Mouse (Mus musculus) forebrain, embryonic 14.5 days (tissue): ENCODE data around the gene Nmur2. TPM values are rescaled to one million over a fixed set of nuclear protein-coding genes. Genes with fewer than 3 reads are reported as not detected.
A peak's percentile ranks its signal among the peaks of the same experiment; 100 is the strongest.

Experiments used
- ATAC-seq: fragments of 200-750 bp; cut with Nextera tagmentation; 2 replicates; pipeline ENCODE4 v1.8.0; 2017; ENCODE audit warnings: mild to moderate bottlenecking, moderate library complexity
- DNase-seq: peaks from one replicate; pipeline ENCODE4 v3.0.0-alpha.2; 2015; ENCODE audit warnings: low spot score
- H3K27ac ChIP-seq: fragments of 300-500 bp; sonication (generic); 2 replicates; pipeline ENCODE4 v1.5.1; 2014; ENCODE audit warnings: low read depth, mild to moderate bottlenecking, control low read depth, low read length, moderate library complexity
- H3K27me3 ChIP-seq: fragments of 300-500 bp; sonication (generic); replicated peaks from 2 replicates; pipeline ENCODE4 v1.6.1; 2014; ENCODE audit warnings: low read length, control low read depth, mixed read lengths; ENCODE audit not compliant: control insufficient read depth, insufficient read depth
- H3K36me3 ChIP-seq: fragments of 300-500 bp; sonication (generic); 2 replicates; pipeline ENCODE4 v1.6.1; 2014; ENCODE audit warnings: low read length, control low read depth; ENCODE audit not compliant: control insufficient read depth, insufficient read depth
- H3K4me1 ChIP-seq: fragments of 300-500 bp; sonication (generic); 2 replicates; pipeline ENCODE4 v1.6.1; 2014; ENCODE audit warnings: antibody characterized with exemption, low read length, control low read depth; ENCODE audit not compliant: control insufficient read depth, insufficient read depth
- H3K4me2 ChIP-seq: fragments of 300-500 bp; sonication (generic); 2 replicates; pipeline ENCODE4 v1.6.1; 2014; ENCODE audit warnings: mild to moderate bottlenecking, control low read depth, low read length
- H3K4me3 ChIP-seq: fragments of 300-500 bp; sonication (generic); 2 replicates; pipeline ENCODE4 v1.5.1; 2014; ENCODE audit warnings: low read depth, low read length, control low read depth
- H3K9ac ChIP-seq: fragments of 300-500 bp; sonication (generic); 2 replicates; pipeline ENCODE4 v1.6.1; 2014; ENCODE audit warnings: mild to moderate bottlenecking, low read length, control low read depth, moderate library complexity
- H3K9me3 ChIP-seq: fragments of 300-500 bp; sonication (generic); replicated peaks from 2 replicates; pipeline ENCODE4 v1.6.1; 2016; ENCODE audit warnings: low read length, control low read depth, mixed read lengths; ENCODE audit not compliant: control insufficient read depth
- WGBS: fragments of 180-500 bp; shearing (Covaris S2); extraction: QIAGEN DNeasy Blood & Tissue Kit; methylation state at CpG from one replicate; pipeline ENCODE4 v1.1.7; 2014; 5-methylcytosine and 5-hydroxymethylcytosine counted together
- polyA plus RNA-seq: library from polyadenylated mRNA; unstranded; fragments of >200 nt; fragmentation: Nextera tagmentation; extraction: Ambion mirVana; gene quantifications from 2 replicates; pipeline ENCODE4 v1.2.1, GENCODE M21; 2014

Nmur2 gene
- 0.06 and 0.18 TPM in 2 replicates for polyA plus RNA-seq

DNA sequence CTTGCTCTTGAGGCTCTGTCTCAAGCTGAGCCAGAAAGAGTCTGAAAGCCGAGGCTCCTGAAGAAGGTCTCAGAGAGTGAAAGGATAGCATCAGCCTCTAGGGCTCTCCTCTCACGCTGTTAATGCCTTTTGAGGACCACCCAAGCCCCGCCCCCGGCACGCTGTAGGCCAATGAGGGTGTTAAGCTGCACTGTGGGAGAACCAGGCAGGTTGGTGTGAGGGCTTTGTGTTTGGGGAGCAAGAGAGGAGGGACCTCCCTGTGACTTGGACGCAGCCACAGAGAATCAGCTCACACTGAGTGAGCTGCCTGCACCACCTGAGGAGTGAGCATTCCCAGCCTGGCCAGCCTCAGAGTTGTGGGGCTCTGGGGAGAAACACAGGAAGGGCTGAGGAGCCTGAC lies at the start of gene Nmur2:
Gene Nmur2 (minus strand): TSS at position 94 of the 400 bp plus-strand sequence.
- 5% methylated on average over 6 of the region's 6 CpGs for WGBS
- DNase-seq (peak; percentile 48), ATAC-seq (peak; percentile 32; the same call in 1 of the 2 replicates)
- H3K4me2 ChIP-seq, result no peak within 1 kb of the TSS
- H3K27ac ChIP-seq, result no peak within 1 kb of the TSS
- H3K9me3 ChIP-seq, result no peaks in the 10 kb centered on the region
- H3K4me1 ChIP-seq, result no peaks in the 10 kb centered on the region
- no peaks in the 10 kb centered on the region for H3K27me3 ChIP-seq
- H3K4me3 ChIP-seq, result no peak within 1 kb of the TSS
- H3K9ac ChIP-seq, result no peak within 1 kb of the TSS
- H3K36me3 ChIP-seq, result no peaks in the 10 kb centered on the region

- ATAC-seq (no peak), DNase-seq (no peak)
- no peaks in the 10 kb centered on the region for H3K4me1 ChIP-seq
- no peaks in the 10 kb centered on the region for H3K27me3 ChIP-seq
- no peak overlapping the region for H3K4me2 ChIP-seq
- H3K36me3 ChIP-seq, result no peaks in the 10 kb centered on the region
- H3K4me3 ChIP-seq, result no peak overlapping the region
- H3K27ac ChIP-seq, result no peak overlapping the region
- H3K9ac ChIP-seq, result no peak overlapping the region
- H3K9me3 ChIP-seq, result no peaks in the 10 kb centered on the region
- WGBS, result 90% methylated on average over 11 of the region's 11 CpGs
These were observed 48.4 kb upstream of the Nmur2 start for GRCm38 (mm10) chr11:56089127-56089689.

DNA sequence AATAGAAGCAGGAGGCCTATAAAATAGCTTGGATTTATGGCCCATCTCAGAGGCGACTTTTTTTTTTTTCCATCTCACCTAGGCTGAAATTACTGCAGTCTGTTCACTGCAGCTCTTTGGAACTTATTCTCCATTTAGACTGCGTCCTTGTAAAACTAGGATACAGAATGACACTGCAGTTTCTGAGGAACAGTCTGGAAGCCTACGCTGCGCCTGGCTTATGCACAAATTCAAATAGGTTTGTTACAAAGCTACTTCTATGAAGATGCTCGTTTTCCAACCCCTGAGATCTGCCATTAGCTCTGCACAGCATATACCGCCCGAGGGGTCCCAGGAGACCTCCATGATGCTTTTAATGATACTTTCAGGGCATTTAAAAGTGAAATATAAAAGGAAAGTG lies 31.3 kb upstream of the Nmur2 start:
- ATAC-seq (no peak), DNase-seq (no peak)
- Histone ChIP-seq H3K4me1 (no peaks in the 10 kb centered on the region), H3K27ac (no peak overlapping the region), H3K4me2 (no peak overlapping the region), H3K4me3 (no peak overlapping the region), H3K36me3 (no peaks in the 10 kb centered on the region), H3K9ac (no peak overlapping the region), H3K9me3 (no peaks in the 10 kb centered on the region), H3K27me3 (no peaks in the 10 kb centered on the region)
- 75% methylated on average over 7 of the region's 7 CpGs for WGBS

- H3K4me3 ChIP-seq, result no peak overlapping the region
- no peak overlapping the region for H3K9ac ChIP-seq
- H3K4me2 ChIP-seq, result no peak overlapping the region
- H3K9me3 ChIP-seq, result no peaks in the 10 kb centered on the region
- H3K36me3 ChIP-seq, result no peaks in the 10 kb centered on the region
- WGBS, result 87% methylated on average over 2 of the region's 2 CpGs
- H3K4me1 ChIP-seq, result no peaks in the 10 kb centered on the region
- no peak overlapping the region for H3K27ac ChIP-seq
- ATAC-seq, result no peak
- no peaks in the 10 kb centered on the region for H3K27me3 ChIP-seq
- no peak for DNase-seq
These were observed 28.8 kb upstream of the Nmur2 start for GRCm38 (mm10) chr11:56069658-56070057.

DNA sequence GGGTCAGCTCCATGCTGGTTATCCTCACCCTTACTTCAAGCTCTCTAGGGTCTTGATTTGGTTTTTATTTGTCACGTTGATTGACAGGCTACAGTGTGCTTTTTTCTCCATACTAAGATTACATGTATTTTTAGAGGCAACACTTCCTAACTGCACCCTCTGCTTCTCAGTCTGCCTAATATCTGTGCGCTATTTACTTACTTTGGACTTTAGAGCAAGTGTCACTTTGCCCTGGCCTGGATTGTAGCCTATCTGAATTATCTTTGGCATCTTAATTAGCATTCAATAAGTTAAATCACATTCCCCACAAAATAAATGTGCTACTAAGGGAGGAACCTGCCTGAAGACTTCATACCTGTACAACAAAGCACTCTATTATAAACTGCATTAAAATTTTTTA lies 24.3 kb upstream of the Nmur2 start:
- Histone ChIP-seq H3K4me1 (no peaks in the 10 kb centered on the region), H3K4me2 (no peak overlapping the region), H3K4me3 (no peak overlapping the region), H3K27me3 (no peaks in the 10 kb centered on the region), H3K27ac (no peak overlapping the region), H3K36me3 (no peaks in the 10 kb centered on the region), H3K9ac (no peak overlapping the region), H3K9me3 (no peaks in the 10 kb centered on the region)
- ATAC-seq (no peak), DNase-seq (no peak)
- WGBS, result 92% methylated on average over 2 of the region's 2 CpGs

- no peak for ATAC-seq
These were observed 23.8 kb upstream of the Nmur2 start for GRCm38 (mm10) chr11:56064575-56064974.

GRCm38 (mm10) chr11:56059236-56059635 lies 18.4 kb upstream of the Nmur2 start:
- no peaks in the 10 kb centered on the region for H3K36me3 ChIP-seq
- DNase-seq, result no peak
- WGBS, result 85% methylated on average over 3 of the region's 3 CpGs
- H3K27me3 ChIP-seq, result no peaks in the 10 kb centered on the region
- no peak overlapping the region for H3K4me2 ChIP-seq
- no peak overlapping the region for H3K4me3 ChIP-seq
- no peak overlapping the region for H3K9ac ChIP-seq
- no peaks in the 10 kb centered on the region for H3K4me1 ChIP-seq
- ATAC-seq, result no peak
- H3K27ac ChIP-seq, result no peak overlapping the region
- no peaks in the 10 kb centered on the region for H3K9me3 ChIP-seq

More at GRCm38 (mm10) chr11:56064575-56064974, 23.8 kb upstream of the Nmur2 start:
- no peak overlapping the region for H3K27ac ChIP-seq
- no peaks in the 10 kb centered on the region for H3K9me3 ChIP-seq
- 68% methylated on average over 4 of the region's 4 CpGs for WGBS
- no peak overlapping the region for H3K4me3 ChIP-seq
- H3K4me2 ChIP-seq, result no peak overlapping the region
- no peak for DNase-seq
- no peaks in the 10 kb centered on the region for H3K4me1 ChIP-seq
- H3K36me3 ChIP-seq, result no peaks in the 10 kb centered on the region
- H3K9ac ChIP-seq, result no peak overlapping the region
- H3K27me3 ChIP-seq, result no peaks in the 10 kb centered on the region

- no peaks in the 10 kb centered on the region for H3K36me3 ChIP-seq
- H3K27me3 ChIP-seq, result no peaks in the 10 kb centered on the region
- WGBS, result 70% methylated on average over 7 of the region's 7 CpGs
- no peak overlapping the region for H3K27ac ChIP-seq
- H3K9me3 ChIP-seq, result no peaks in the 10 kb centered on the region
- no peak overlapping the region for H3K4me2 ChIP-seq
- H3K9ac ChIP-seq, result no peak overlapping the region
- no peaks in the 10 kb centered on the region for H3K4me1 ChIP-seq
- H3K4me3 ChIP-seq, result no peak overlapping the region
- peak; percentile 65; the same call in 1 of the 2 replicates for ATAC-seq
- peak; percentile 79 for DNase-seq
These were observed 13.6 kb upstream of the Nmur2 start for GRCm38 (mm10) chr11:56054439-56054838.

DNA sequence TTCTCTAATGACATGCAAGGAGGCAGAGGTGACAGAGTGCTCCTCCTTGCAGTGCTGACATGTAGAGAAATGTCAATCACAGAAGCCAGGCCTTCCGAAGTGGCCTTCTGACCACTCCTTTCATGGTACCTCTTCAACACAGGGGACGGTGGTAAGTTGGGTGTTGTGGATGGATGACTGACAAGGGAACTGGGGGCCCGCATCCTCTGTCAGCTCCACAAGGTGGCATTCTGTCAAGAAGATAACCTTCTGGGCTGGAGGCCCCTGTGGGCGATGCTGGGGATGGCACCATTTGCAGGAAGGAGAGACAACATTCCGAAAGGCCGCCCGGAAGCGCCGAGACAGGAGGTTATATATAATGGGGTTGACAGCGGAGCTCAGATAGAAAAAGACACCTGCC lies 14.0 kb downstream of the Nmur2 start:
- Histone ChIP-seq H3K27ac (no peak overlapping the region), H3K4me3 (no peak overlapping the region), H3K4me1 (no peaks in the 10 kb centered on the region), H3K36me3 (no peaks in the 10 kb centered on the region), H3K9me3 (no peaks in the 10 kb centered on the region), H3K27me3 (no peaks in the 10 kb centered on the region), H3K4me2 (no peak overlapping the region), H3K9ac (no peak overlapping the region)
- no peak for ATAC-seq
- DNase-seq, result no peak
- WGBS, result 86% methylated on average over 10 of the region's 10 CpGs
